Mouse (Mus musculus): Measurements from ENCODE around the gene Tmem92.

DNA sequence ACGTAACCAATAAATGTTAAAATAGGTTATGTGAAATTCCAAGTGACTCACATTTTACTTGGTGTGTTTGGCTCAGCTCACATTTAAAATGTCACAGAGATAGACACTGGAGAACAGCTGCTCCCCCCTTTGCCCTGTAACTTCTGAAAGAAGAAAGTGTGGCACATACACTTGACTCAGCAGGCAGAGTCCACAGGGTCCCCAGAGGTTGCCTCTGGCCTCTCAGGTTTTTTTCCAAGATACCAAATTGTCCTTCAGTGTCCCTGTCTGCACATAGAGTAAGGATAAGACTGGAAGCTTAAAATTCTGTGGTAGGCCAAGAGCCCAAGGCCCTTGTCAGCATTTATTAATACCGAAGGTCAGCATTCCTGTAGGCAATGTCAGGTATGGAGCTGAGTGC lies 15.3 kb downstream of the Tmem92 start:
- TF ChIP-seq CTCF (conservative IDR thresholded peaks at IDR 0.05; ENCODE audit: low read length) (no peak), NANOG (IDR thresholded peaks at IDR 0.05; ENCODE audit: borderline replicate concordance, low read length) (no peak)

All from E14TG2a.4 (cell line).